11 mouse cellular contexts compared by ENCODE assay signal in the genomic region with DNA sequence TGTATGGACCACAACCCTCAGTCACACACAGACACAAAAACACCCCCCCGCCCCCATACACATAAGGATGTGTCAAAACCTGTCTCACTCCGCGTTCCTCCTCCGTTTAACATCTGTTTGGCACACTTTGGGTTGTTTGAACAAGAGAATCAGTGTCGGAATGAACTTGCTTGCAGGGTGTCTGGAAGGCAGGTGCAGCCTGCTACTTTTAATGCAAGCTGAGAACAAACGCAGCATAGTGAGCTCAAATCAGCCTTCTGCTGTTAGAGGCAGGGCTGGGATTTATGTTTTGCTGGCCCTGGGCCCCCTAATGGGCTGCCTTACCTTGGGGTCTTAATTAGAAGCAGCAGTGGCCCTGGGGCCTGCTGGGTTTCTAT. TPM values are rescaled to one million over a fixed set of nuclear protein-coding genes. Genes with fewer than 3 reads are reported as not detected.
DNase-seq lines count a peak whose midpoint lies in the region; ATAC-seq lines count a peak whose summit lies in the region.
"Had no signal": no experiment of that assay in that cellular context is flagged by ENCODE, and none has a peak within 500 bp of the region (broad histone marks: within the 10 kb centered on the region; RNA-seq: fewer than 3 reads in every experiment).

No protein-coding gene starts in this region.

- no peaks in the 10 kb centered on the region for H3K9me3 ChIP-seq in forebrain, embryonic 12.5 days
- H3K9me3 ChIP-seq in limb, embryonic 13.5 days = peaks cover 4% of the 10 kb centered on the region; the same call in 1 of the 2 replicates

- H3K27me3 ChIP-seq in forebrain, embryonic 12.5 days = 0 out of 2 replicates have a peak, but pooled peaks cover 7% of the 10 kb centered on the region
- H3K27me3 ChIP-seq in limb, embryonic 13.5 days = no peaks in the 10 kb centered on the region

- H3K27ac ChIP-seq in forebrain, embryonic 12.5 days = peak overlapping the region; percentile 38; the same call in 1 of the 2 replicates
- peak overlapping the region; percentile 84 for H3K27ac ChIP-seq in limb, embryonic 13.5 days

- H3K9ac ChIP-seq in forebrain, embryonic 12.5 days = no peak overlapping the region
- no peak overlapping the region for H3K9ac ChIP-seq in limb, embryonic 13.5 days

- peak overlapping the region; percentile 42 for H3K4me2 ChIP-seq in forebrain, embryonic 12.5 days
- peak overlapping the region; percentile 58 for H3K4me2 ChIP-seq in limb, embryonic 13.5 days (replicated peaks)

- peak; percentile 9 to 10 for DNase-seq in thymus, postnatal 10 days (ENCODE audit: low spot score in 2 of 2)
- no peak for DNase-seq in thymus, adult 18-20 months
- DNase-seq in retina, postnatal 1 day = peak; percentile 69
- no peak for DNase-seq in adrenal gland, adult 18-20 months (ENCODE audit: low spot score in 2 of 2)
- no peak for DNase-seq in adrenal gland, adult 8-10 months
- no peak for DNase-seq in cerebellum, adult 11 months
- DNase-seq: gastrocnemius, postnatal 14 days; kidney, adult 9 months had no signal

- peaks cover 17% of the 10 kb centered on the region for H3K4me1 ChIP-seq in forebrain, embryonic 12.5 days
- peaks cover 42% of the 10 kb centered on the region for H3K4me1 ChIP-seq in limb, embryonic 13.5 days

- no peaks in the 10 kb centered on the region for H3K36me3 ChIP-seq in forebrain, embryonic 12.5 days (replicated peaks)
- H3K36me3 ChIP-seq in limb, embryonic 13.5 days = no peaks in the 10 kb centered on the region

- ATAC-seq in forebrain, embryonic 12.5 days (ENCODE audit: low FRiP score) = peak; percentile 74; the same call in 1 of the 2 replicates
- peak; percentile 91 for ATAC-seq in limb, embryonic 13.5 days (ENCODE audit: low FRiP score, low read depth)

- WGBS in forebrain, embryonic 12.5 days = under 1% methylated on average over 6 of the region's 6 CpGs
- 3% methylated on average over 6 of the region's 6 CpGs for WGBS in limb, embryonic 13.5 days

- H3K4me3 ChIP-seq in forebrain, embryonic 12.5 days (replicated peaks) = peak overlapping the region; percentile 7; the same call in 1 of the 2 replicates
- peak overlapping the region; percentile 14; the same call in 1 of the 2 replicates for H3K4me3 ChIP-seq in limb, embryonic 13.5 days

RNA-seq across cellular contexts. Expression of a gene that starts 28.7 kb away (rescaled TPM):
- polyA plus RNA-seq in forebrain, embryonic 12.5 days (2016; fragmentation: Nextera tagmentation; extraction: Ambion mirVana) = not detected in 2 replicates
- polyA plus RNA-seq in limb, embryonic 13.5 days (2015; fragmentation: Nextera tagmentation; extraction: Ambion mirVana) = 1.4 and 1.6 TPM in 2 replicates
- total RNA-seq in adrenal gland, adult 18-20 months (2021) = 1 to 10 TPM; 2.4 to 2.5 TPM
- 1 to 10 TPM; 1.6 to 3.4 (median 2.8) TPM for total RNA-seq in adrenal gland, adult 8-10 months (2022)
- total RNA-seq: MEL had no signal

RNA-seq across cellular contexts. Expression of a gene that starts 46.7 kb away (rescaled TPM):
- polyA plus RNA-seq in forebrain, embryonic 12.5 days (2016; fragmentation: Nextera tagmentation; extraction: Ambion mirVana) = 0.09 and 0.14 TPM in 2 replicates
- 0.19 and 0.28 TPM in 2 replicates for polyA plus RNA-seq in limb, embryonic 13.5 days (2015; fragmentation: Nextera tagmentation; extraction: Ambion mirVana)
- under 1 TPM; 0.33 to 0.51 TPM for total RNA-seq in adrenal gland, adult 18-20 months (2021)
- under 1 TPM; 0.17 to 0.49 (median 0.45) TPM for total RNA-seq in adrenal gland, adult 8-10 months (2022)
- total RNA-seq: MEL had no signal

Comparison
In these comparisons a context has a peak if more than half of its experiments do, and no peak if none do; other contexts are left out.
1. DNase-seq: peak in thymus, postnatal 10 days (2 of 2) and retina, postnatal 1 day (single experiment); none in thymus, adult 18-20 months (0 of 2), adrenal gland, adult 18-20 months (0 of 2), adrenal gland, adult 8-10 months (single experiment) and cerebellum, adult 11 months (single experiment).